Mouse (Mus musculus) forebrain, postnatal 0 days (tissue): ENCODE measurements around the gene A430005L14Rik. TPM values are rescaled to one million over a fixed set of nuclear protein-coding genes. Genes with fewer than 3 reads are reported as not detected.
"Not testable (repeated sequence)": the region's sequence is repeated elsewhere in the genome, so short reads cannot be mapped to it uniquely, and the experiment has no call there.

Experiments used
- ATAC-seq: fragments of 200-750 bp; cut with Nextera tagmentation; 2 replicates; pipeline ENCODE4 v1.8.0; 2017; ENCODE audit warnings: mild to moderate bottlenecking, moderate library complexity
- DNase-seq: peaks from one replicate; pipeline ENCODE4 v3.0.0-alpha.2; 2015
- H3K27ac ChIP-seq: fragments of 300-500 bp; sonication (generic); 2 replicates; pipeline ENCODE4 v1.5.1; 2014; ENCODE audit warnings: low read depth, mild to moderate bottlenecking, antibody characterized with exemption, low read length, moderate library complexity, mixed read lengths
- H3K27me3 ChIP-seq: fragments of 300-500 bp; sonication (generic); 2 replicates; pipeline ENCODE4 v1.6.1; 2014; ENCODE audit warnings: mild to moderate bottlenecking, low read length, mixed read lengths; ENCODE audit not compliant: insufficient read depth
- H3K36me3 ChIP-seq: fragments of 300-500 bp; sonication (generic); 2 replicates; pipeline ENCODE4 v1.6.1; 2014; ENCODE audit warnings: mild to moderate bottlenecking, moderate library complexity; ENCODE audit not compliant: insufficient read depth
- H3K4me1 ChIP-seq: fragments of 300-500 bp; sonication (generic); 2 replicates; pipeline ENCODE4 v1.6.1; 2014; ENCODE audit warnings: antibody characterized with exemption; ENCODE audit not compliant: insufficient read depth
- H3K4me2 ChIP-seq: fragments of 300-500 bp; sonication (generic); 2 replicates; pipeline ENCODE4 v1.6.1; 2014; ENCODE audit warnings: low read depth, mild to moderate bottlenecking, moderate library complexity
- H3K4me3 ChIP-seq: fragments of 300-500 bp; sonication (generic); 2 replicates; pipeline ENCODE4 v1.5.1; 2014; ENCODE audit warnings: low read depth, low read length, mixed read lengths
- H3K9ac ChIP-seq: fragments of 300-500 bp; sonication (generic); 2 replicates; pipeline ENCODE4 v1.6.1; 2014; ENCODE audit warnings: mild to moderate bottlenecking
- H3K9me3 ChIP-seq: fragments of 300-500 bp; sonication (generic); 2 replicates; pipeline ENCODE4 v1.6.1; 2016; ENCODE audit warnings: low read length
- CTCF ChIP-seq: sonication (generic); IDR thresholded peaks from 2 replicates; pipeline ENCODE4 v1.5.1; 2016; ENCODE audit warnings: antibody characterized with exemption, control low read depth, low read depth
- whole genome bisulfite sequencing: fragments of 180-500 bp; shearing (Covaris S2); extraction: QIAGEN DNeasy Blood & Tissue Kit; methylation state at CpG from one replicate; pipeline ENCODE4 v1.1.7; 2014; 5-methylcytosine and 5-hydroxymethylcytosine counted together
- polyA plus RNA-seq: library from polyadenylated mRNA; unstranded; fragments of >200 nt; fragmentation: Nextera tagmentation; extraction: Ambion mirVana; gene quantifications from 2 replicates; pipeline ENCODE4 v1.2.1, GENCODE M21; 2015
- total RNA-seq: library from RNA; depleted of rRNA; stranded (reverse); fragments of >200 nt; gene quantifications from 2 replicates; pipeline ENCODE4 v1.2.3, GENCODE M21; 2014; rRNA removed

The A430005L14Rik gene
- total RNA-seq (38.6 and 46.4 TPM in 2 replicates), polyA plus RNA-seq (47.6 and 50.9 TPM in 2 replicates)

GRCm38 (mm10) chr4:153956569-153957405 lies at the start of gene A430005L14Rik:
Gene A430005L14Rik, plus strand, starts transcription at chr4:153957237.
- H3K36me3 ChIP-seq, result peaks cover 23% of the 10 kb centered on the region
- peak within 1 kb of the TSS; percentile 89 for H3K9ac ChIP-seq
- DNase-seq (peak; percentile 99), ATAC-seq (peak; percentile 96)
- peak; percentile 23 for TF ChIP-seq CTCF
- peak within 1 kb of the TSS; percentile 75 for H3K27ac ChIP-seq
- peak within 1 kb of the TSS; percentile 93 for H3K4me2 ChIP-seq
- H3K9me3 ChIP-seq, result no peaks in the 10 kb centered on the region
- 0 out of 2 replicates have a peak, but pooled peaks cover 3% of the 10 kb centered on the region for H3K4me1 ChIP-seq
- WGBS, result 2% methylated on average over 64 of the region's 67 CpGs
- H3K27me3 ChIP-seq, result no peaks in the 10 kb centered on the region
- peak within 1 kb of the TSS; percentile 68 for H3K4me3 ChIP-seq

- TF ChIP-seq CTCF, result no peak
- no peaks in the 10 kb centered on the region for H3K4me1 ChIP-seq
- DNase-seq, result no peak
- H3K27me3 ChIP-seq, result no peaks in the 10 kb centered on the region; the same call in 1 of the 2 replicates
- no peak overlapping the region for H3K4me3 ChIP-seq
- WGBS, result 22% methylated on average over 11 of the region's 11 CpGs
- ATAC-seq, result no peak; the same call in 1 of the 2 replicates
- H3K4me2 ChIP-seq, result no peak overlapping the region
- H3K9me3 ChIP-seq, result no peaks in the 10 kb centered on the region
- no peaks in the 10 kb centered on the region for H3K36me3 ChIP-seq
- H3K9ac ChIP-seq, result no peak overlapping the region
- H3K27ac ChIP-seq, result no peak overlapping the region
Observed at GRCm38 (mm10) chr4:153907573-153907972, 49.5 kb upstream of the A430005L14Rik start.

- Histone ChIP-seq H3K9me3 (no peaks in the 10 kb centered on the region), H3K9ac (no peak overlapping the region), H3K27me3 (no peaks in the 10 kb centered on the region), H3K36me3 (no peaks in the 10 kb centered on the region), H3K4me1 (peaks cover 8% of the 10 kb centered on the region), H3K4me3 (no peak overlapping the region), H3K27ac (0 out of 2 replicates have a peak overlapping the region, but pooled peaks have one; percentile 30), H3K4me2 (no peak overlapping the region)
- DNase-seq (no peak), ATAC-seq (no peak)
- 53% methylated on average over 3 of the region's 3 CpGs for WGBS
- TF ChIP-seq CTCF, result peak; percentile 39; the same call in 1 of the 2 replicates
Observed at GRCm38 (mm10) chr4:153913635-153914034, 43.4 kb upstream of the A430005L14Rik start.

GRCm38 (mm10) chr4:153917773-153918500 lies 39.1 kb upstream of the A430005L14Rik start:
- Histone ChIP-seq H3K4me3 (no peak overlapping the region), H3K4me1 (peaks cover 10% of the 10 kb centered on the region), H3K36me3 (no peaks in the 10 kb centered on the region), H3K27me3 (no peaks in the 10 kb centered on the region), H3K4me2 (0 out of 2 replicates have a peak overlapping the region, but pooled peaks have one; percentile 8), H3K9me3 (no peaks in the 10 kb centered on the region), H3K27ac (peak overlapping the region; percentile 64), H3K9ac (no peak overlapping the region)
- TF ChIP-seq CTCF, result no peak
- WGBS, result 39% methylated on average over 8 of the region's 8 CpGs
- ATAC-seq (peak; percentile 83), DNase-seq (peak; percentile 83)

- 31% methylated on average over 9 of the region's 9 CpGs for WGBS
- H3K9ac ChIP-seq, result no peak overlapping the region
- no peak overlapping the region for H3K27ac ChIP-seq
- H3K4me1 ChIP-seq, result peaks cover 10% of the 10 kb centered on the region
- H3K9me3 ChIP-seq, result no peaks in the 10 kb centered on the region
- H3K4me2 ChIP-seq, result no peak overlapping the region
- no peak overlapping the region for H3K4me3 ChIP-seq
- no peak for TF ChIP-seq CTCF
- no peaks in the 10 kb centered on the region; the same call in 1 of the 2 replicates for H3K27me3 ChIP-seq
- H3K36me3 ChIP-seq, result no peaks in the 10 kb centered on the region
- ATAC-seq (peak; percentile 35; the same call in 1 of the 2 replicates), DNase-seq (peak; percentile 27)
Observed at GRCm38 (mm10) chr4:153920517-153921233, 36.4 kb upstream of the A430005L14Rik start.

- not testable (repeated sequence) for DNase-seq, H3K4me3 ChIP-seq, ATAC-seq, H3K36me3 ChIP-seq, H3K4me1 ChIP-seq, H3K27me3 ChIP-seq, H3K9me3 ChIP-seq, H3K9ac ChIP-seq, H3K27ac ChIP-seq, H3K4me2 ChIP-seq
- WGBS, result 33% methylated on average over 4 of the region's 4 CpGs
- peak; percentile 32 for TF ChIP-seq CTCF
Observed at GRCm38 (mm10) chr4:153922090-153922489, 34.9 kb upstream of the A430005L14Rik start.
